Comparison of ENCODE assay signal across 30 mouse cellular contexts in the genomic region with DNA sequence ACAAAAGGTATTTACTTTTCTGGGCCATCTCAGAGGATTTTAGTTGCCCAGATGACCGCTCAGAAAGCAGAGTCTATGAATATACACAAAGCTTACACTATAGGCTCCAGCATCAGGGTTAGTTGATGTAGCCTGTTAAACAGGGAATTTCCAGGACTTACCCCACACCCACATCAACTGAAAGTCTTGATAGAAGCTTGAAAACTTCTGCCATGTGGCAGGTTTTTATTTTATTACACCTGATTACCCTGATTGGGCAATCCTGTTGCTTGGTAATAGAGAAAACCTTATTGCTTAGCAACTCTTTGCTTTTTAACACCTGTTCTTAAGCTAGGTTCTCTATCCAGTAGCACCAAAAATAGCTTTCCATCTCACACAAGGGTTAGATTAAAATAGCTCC. TPM values are rescaled to one million over a fixed set of nuclear protein-coding genes. Genes with fewer than 3 reads are reported as not detected.
DNase-seq lines count a peak whose midpoint lies in the region; ATAC-seq and TF ChIP-seq lines count a peak whose summit lies in the region.
"Had no signal": no experiment of that assay in that cellular context is flagged by ENCODE, and none has a peak within 500 bp of the region (broad histone marks: within the 10 kb centered on the region; RNA-seq: fewer than 3 reads in every experiment).

No protein-coding gene starts in this region.

- peak; percentile 37 for DNase-seq in midbrain, embryonic 11.5 days (ENCODE audit: low spot score, missing footprints)
- DNase-seq in midbrain, embryonic 14.5 days, result no peak
- DNase-seq in brain, adult 2 months (ENCODE audit: low read depth, low spot score), result peak; percentile 22
- no peak for DNase-seq in gastrocnemius, postnatal 14 days
- DNase-seq in kidney, postnatal 25 days, result no peak
- DNase-seq in B cell, adult 2 months, result no peak
- DNase-seq: adrenal gland, adult 2 months; adrenal gland, postnatal 10 days; adrenal gland, postnatal 25 days; cerebellum, adult 11 months; cerebellum, adult 18-20 months; cerebellum, adult 8-10 months; cerebellum, adult 9-11 months; cerebellum, postnatal 14 days; cerebellum, postnatal 36 days; embryo, embryonic 11 days had no signal

- no peak overlapping the region for H3K9ac ChIP-seq in midbrain, embryonic 11.5 days (ENCODE audit: low read length)
- H3K9ac ChIP-seq in midbrain, embryonic 14.5 days (replicated peaks; ENCODE audit: low read length), result no peak overlapping the region
- no peak overlapping the region for H3K9ac ChIP-seq in intestine, embryonic 16.5 days (ENCODE audit: low read depth, low read length)
- H3K9ac ChIP-seq: embryonic facial prominence, embryonic 13.5 days; embryonic facial prominence, embryonic 15.5 days; forebrain, embryonic 12.5 days had no signal

- no peaks in the 10 kb centered on the region for H3K4me1 ChIP-seq in midbrain, embryonic 11.5 days (ENCODE audit: control insufficient read depth, insufficient read depth, low read length)
- no peaks in the 10 kb centered on the region for H3K4me1 ChIP-seq in midbrain, embryonic 14.5 days (ENCODE audit: control insufficient read depth, insufficient read depth, low read length)
- no peaks in the 10 kb centered on the region for H3K4me1 ChIP-seq in intestine, embryonic 16.5 days (ENCODE audit: control insufficient read depth, insufficient read depth, low read length)
- H3K4me1 ChIP-seq: embryonic facial prominence, embryonic 13.5 days; embryonic facial prominence, embryonic 15.5 days; forebrain, embryonic 10.5 days; forebrain, embryonic 12.5 days had no signal

- H3ac ChIP-seq in myocyte (ENCODE audit: control insufficient read depth, insufficient read length), result no peak overlapping the region

- no peak overlapping the region for H3K27ac ChIP-seq in midbrain, embryonic 11.5 days (ENCODE audit: low read depth, low read length)
- no peak overlapping the region for H3K27ac ChIP-seq in midbrain, embryonic 14.5 days (replicated peaks; ENCODE audit: low read depth, low read length)
- H3K27ac ChIP-seq in intestine, embryonic 16.5 days (ENCODE audit: low read length), result no peak overlapping the region
- H3K27ac ChIP-seq: embryonic facial prominence, embryonic 13.5 days; embryonic facial prominence, embryonic 15.5 days; forebrain, embryonic 10.5 days; forebrain, embryonic 12.5 days had no signal

- no peaks in the 10 kb centered on the region for H3K27me3 ChIP-seq in midbrain, embryonic 11.5 days (ENCODE audit: control insufficient read depth, insufficient read depth, low read length)
- H3K27me3 ChIP-seq in midbrain, embryonic 14.5 days (ENCODE audit: control insufficient read depth, insufficient read depth, low read length), result no peaks in the 10 kb centered on the region
- H3K27me3 ChIP-seq in intestine, embryonic 16.5 days (replicated peaks; ENCODE audit: control insufficient read depth, insufficient read depth, low read length), result no peaks in the 10 kb centered on the region
- H3K27me3 ChIP-seq in myocyte (ENCODE audit: control insufficient read depth, insufficient read depth, insufficient read length), result no peaks in the 10 kb centered on the region
- H3K27me3 ChIP-seq: embryonic facial prominence, embryonic 13.5 days; embryonic facial prominence, embryonic 15.5 days had no signal

- no peak for TF ChIP-seq POLR2A in myocyte (IDR thresholded peaks at IDR 0.05; ENCODE audit: insufficient read length, low read depth)

- no peak overlapping the region for H3K4me2 ChIP-seq in midbrain, embryonic 11.5 days
- H3K4me2 ChIP-seq in midbrain, embryonic 14.5 days (ENCODE audit: low read length), result no peak overlapping the region
- no peak overlapping the region for H3K4me2 ChIP-seq in intestine, embryonic 16.5 days (ENCODE audit: low read depth, low read length)
- H3K4me2 ChIP-seq in myocyte (ENCODE audit: low read depth), result no peak overlapping the region
- H3K4me2 ChIP-seq: embryonic facial prominence, embryonic 13.5 days; embryonic facial prominence, embryonic 15.5 days; forebrain, embryonic 12.5 days had no signal

- WGBS in midbrain, embryonic 11.5 days, result 86% methylated on average over 1 of the region's 1 CpGs
- WGBS in midbrain, embryonic 14.5 days, result 88% methylated on average over 1 of the region's 1 CpGs
- 86% methylated on average over 1 of the region's 1 CpGs for WGBS in intestine, embryonic 16.5 days

- no peaks in the 10 kb centered on the region for H3K36me3 ChIP-seq in midbrain, embryonic 11.5 days (ENCODE audit: control insufficient read depth, insufficient read depth, low read length)
- H3K36me3 ChIP-seq in midbrain, embryonic 14.5 days (ENCODE audit: control insufficient read depth, insufficient read depth, low read length), result no peaks in the 10 kb centered on the region
- no peaks in the 10 kb centered on the region for H3K36me3 ChIP-seq in intestine, embryonic 16.5 days (ENCODE audit: control insufficient read depth, insufficient read depth, low read length)
- H3K36me3 ChIP-seq in myocyte (ENCODE audit: control insufficient read depth, insufficient read depth), result no peaks in the 10 kb centered on the region
- H3K36me3 ChIP-seq: embryonic facial prominence, embryonic 13.5 days; embryonic facial prominence, embryonic 15.5 days; forebrain, embryonic 10.5 days; forebrain, embryonic 12.5 days had no signal

- H3K4me3 ChIP-seq in midbrain, embryonic 11.5 days (ENCODE audit: low read depth, low read length), result no peak overlapping the region
- no peak overlapping the region for H3K4me3 ChIP-seq in midbrain, embryonic 14.5 days (replicated peaks; ENCODE audit: low read depth, low read length)
- no peak overlapping the region for H3K4me3 ChIP-seq in intestine, embryonic 16.5 days (ENCODE audit: low read length)
- H3K4me3 ChIP-seq in myocyte, result no peak overlapping the region
- H3K4me3 ChIP-seq: embryonic facial prominence, embryonic 13.5 days; embryonic facial prominence, embryonic 15.5 days; erythroblast, embryonic 14.5 days; forebrain, embryonic 10.5 days; forebrain, embryonic 12.5 days had no signal

- intact Hi-C loops in gastrocnemius, postnatal 14 days (cut with DNase I; ENCODE audit: low total_unique reads), result no loop called here

- H3K79me2 ChIP-seq in myocyte (ENCODE audit: control insufficient read depth, insufficient read depth), result no peaks in the 10 kb centered on the region

- H3K9me3 ChIP-seq in midbrain, embryonic 11.5 days (ENCODE audit: control insufficient read depth, low read length), result no peaks in the 10 kb centered on the region
- no peaks in the 10 kb centered on the region for H3K9me3 ChIP-seq in midbrain, embryonic 14.5 days (ENCODE audit: control insufficient read depth, low read length)
- no peaks in the 10 kb centered on the region for H3K9me3 ChIP-seq in intestine, embryonic 16.5 days (ENCODE audit: control insufficient read depth, low read length)
- H3K9me3 ChIP-seq: embryonic facial prominence, embryonic 13.5 days; embryonic facial prominence, embryonic 15.5 days; forebrain, embryonic 10.5 days; forebrain, embryonic 12.5 days had no signal

- no peak for ATAC-seq in midbrain, embryonic 11.5 days (ENCODE audit: low FRiP score)
- ATAC-seq in midbrain, embryonic 14.5 days (ENCODE audit: low FRiP score, low TSS enrichment), result no peak
- ATAC-seq in intestine, embryonic 16.5 days, result peak; percentile 44; the same call in 1 of the 2 replicates
- ATAC-seq: forebrain, embryonic 14.5 days; forebrain, embryonic 16.5 days had no signal

TF ChIP-seq in myocyte, 11 proteins besides CTCF, POLR2A, EP300 and RAD21 (continues in another document):
- TF ChIP-seq USF1 (IDR thresholded peaks at IDR 0.05; ENCODE audit: low read depth) (no peak), REST (IDR thresholded peaks at IDR 0.05; ENCODE audit: insufficient read depth, insufficient read length) (no peak), SRF (IDR thresholded peaks at IDR 0.05; ENCODE audit: control insufficient read depth, insufficient read length, low read depth) (no peak), MAX (IDR thresholded peaks at IDR 0.05; ENCODE audit: low read depth) (no peak), TCF3 (IDR thresholded peaks at IDR 0.05; ENCODE audit: insufficient read length, low read depth) (no peak), MYOD1 (IDR thresholded peaks at IDR 0.05; ENCODE audit: control insufficient read depth in 1 of 3, insufficient read length in 2 of 3, low read depth in 2 of 3) (no peak)

RNA-seq across cellular contexts. Expression of a gene that starts 2.3 kb away (rescaled TPM):
- not detected in 2 replicates for polyA plus RNA-seq in midbrain, embryonic 11.5 days (2014; fragmentation: Nextera tagmentation; extraction: Ambion mirVana)
- polyA plus RNA-seq in midbrain, embryonic 14.5 days (2014; fragmentation: Nextera tagmentation; extraction: Ambion mirVana), result not detected in 2 replicates
- not detected in 2 replicates for polyA plus RNA-seq in intestine, embryonic 16.5 days (2015; fragmentation: Nextera tagmentation; extraction: Ambion mirVana)
- 0.08 TPM for polyA plus RNA-seq in myocyte (2012; fragmentation: generic; extraction: Trizol)
- total RNA-seq in gastrocnemius, postnatal 14 days (2021), result under 1 TPM; 0.51 to 0.84 TPM
- total RNA-seq: adrenal gland, adult 2 months; common myeloid progenitor, adult 5-6 weeks; ES-E14; MEL had no signal
- polyA plus RNA-seq: adrenal gland, adult 2 months; C2C12; embryonic facial prominence, embryonic 11.5 days; embryonic facial prominence, embryonic 13.5 days; erythroblast, embryonic 14.5 days; forebrain, embryonic 10.5 days; forebrain, embryonic 12.5 days; forebrain, embryonic 14.5 days; forebrain, embryonic 16.5 days had no signal

RNA-seq across cellular contexts. Expression of a gene that starts 30.9 kb away (rescaled TPM):
- not detected in 2 replicates for polyA plus RNA-seq in midbrain, embryonic 11.5 days (2014; fragmentation: Nextera tagmentation; extraction: Ambion mirVana)
- not detected in 2 replicates for polyA plus RNA-seq in midbrain, embryonic 14.5 days (2014; fragmentation: Nextera tagmentation; extraction: Ambion mirVana)
- 15.7 and 15.9 TPM in 2 replicates for polyA plus RNA-seq in intestine, embryonic 16.5 days (2015; fragmentation: Nextera tagmentation; extraction: Ambion mirVana)
- not detected for polyA plus RNA-seq in myocyte (2012; fragmentation: generic; extraction: Trizol)
- under 1 TPM in 1 of 2 experiments, not detected in 1; 0.04 TPM for total RNA-seq in gastrocnemius, postnatal 14 days (2021)
- total RNA-seq: common myeloid progenitor, adult 5-6 weeks; MEL had no signal
- polyA plus RNA-seq: adrenal gland, adult 2 months; C2C12; embryonic facial prominence, embryonic 11.5 days; embryonic facial prominence, embryonic 15.5 days; erythroblast, embryonic 14.5 days; forebrain, embryonic 14.5 days; forebrain, embryonic 16.5 days had no signal

RNA-seq across cellular contexts. Expression of a gene that starts 40.6 kb away (rescaled TPM):
- 23.2 and 23.6 TPM in 2 replicates for polyA plus RNA-seq in midbrain, embryonic 11.5 days (2014; fragmentation: Nextera tagmentation; extraction: Ambion mirVana)
- 9.5 and 33.7 TPM in 2 replicates for polyA plus RNA-seq in midbrain, embryonic 14.5 days (2014; fragmentation: Nextera tagmentation; extraction: Ambion mirVana)
- polyA plus RNA-seq in intestine, embryonic 16.5 days (2015; fragmentation: Nextera tagmentation; extraction: Ambion mirVana), result 25.3 and 28.1 TPM in 2 replicates
- polyA plus RNA-seq in myocyte (2012; fragmentation: generic; extraction: Trizol), result 9.9 TPM
- 1 to 10 TPM; 8.1 to 8.2 TPM for total RNA-seq in gastrocnemius, postnatal 14 days (2021)
- total RNA-seq: MEL had no signal
- polyA plus RNA-seq: erythroblast, embryonic 14.5 days had no signal

RNA-seq across cellular contexts. Expression of a gene that starts 47.7 kb away (rescaled TPM):
- 0.03 TPM in 1 of 2 replicates, not detected in the other for polyA plus RNA-seq in midbrain, embryonic 11.5 days (2014; fragmentation: Nextera tagmentation; extraction: Ambion mirVana)
- 0.04 TPM in 1 of 2 replicates, not detected in the other for polyA plus RNA-seq in midbrain, embryonic 14.5 days (2014; fragmentation: Nextera tagmentation; extraction: Ambion mirVana)
- not detected in 2 replicates for polyA plus RNA-seq in intestine, embryonic 16.5 days (2015; fragmentation: Nextera tagmentation; extraction: Ambion mirVana)
- polyA plus RNA-seq in myocyte (2012; fragmentation: generic; extraction: Trizol), result 0.01 TPM
- not detected for total RNA-seq in gastrocnemius, postnatal 14 days (2021)
- total RNA-seq: adrenal gland, postnatal 25 days; common myeloid progenitor, adult 5-6 weeks; ES-E14; MEL had no signal
- polyA plus RNA-seq: adrenal gland, adult 2 months; C2C12; embryonic facial prominence, embryonic 11.5 days; embryonic facial prominence, embryonic 13.5 days; forebrain, embryonic 16.5 days had no signal

RNA-seq across cellular contexts. Expression of a gene that starts 59.2 kb away (rescaled TPM):
- polyA plus RNA-seq in midbrain, embryonic 11.5 days (2014; fragmentation: Nextera tagmentation; extraction: Ambion mirVana), result 27.3 and 28.9 TPM in 2 replicates
- 28.6 and 30.3 TPM in 2 replicates for polyA plus RNA-seq in midbrain, embryonic 14.5 days (2014; fragmentation: Nextera tagmentation; extraction: Ambion mirVana)
- polyA plus RNA-seq in intestine, embryonic 16.5 days (2015; fragmentation: Nextera tagmentation; extraction: Ambion mirVana), result 1.4 and 2.0 TPM in 2 replicates
- 9.8 TPM for polyA plus RNA-seq in myocyte (2012; fragmentation: generic; extraction: Trizol)
- 1 to 10 TPM; 8.5 to 9.5 TPM for total RNA-seq in gastrocnemius, postnatal 14 days (2021)
- total RNA-seq: common myeloid progenitor, adult 5-6 weeks; MEL had no signal
- polyA plus RNA-seq: C2C12; erythroblast, embryonic 14.5 days had no signal

Comparison
In these comparisons a context has a peak if more than half of its experiments do, and no peak if none do; other contexts are left out.
1. DNase-seq: peak in midbrain, embryonic 11.5 days (single experiment) and brain, adult 2 months (single experiment); none in midbrain, embryonic 14.5 days (single experiment), gastrocnemius, postnatal 14 days (single experiment), kidney, postnatal 25 days (0 of 2) and B cell, adult 2 months (0 of 2).
2. RNA of a gene that starts 30.9 kb away (polyA plus RNA-seq): 15.7 to 15.9 TPM in intestine, embryonic 16.5 days; not detected in midbrain, embryonic 11.5 days, not detected in midbrain, embryonic 14.5 days and not detected in myocyte (single experiment); every median in the first group is over 10 times any median in the second.